Mouse (Mus musculus) cerebellum, adult 2 months (tissue): ENCODE data around the gene Gpx1. TPM values are rescaled to one million over a fixed set of nuclear protein-coding genes. Genes with fewer than 3 reads are reported as not detected.

Source experiments
- DNase-seq, 2 experiments: peaks; one replicate each; pipeline ENCODE4 v3.0.0; 2021
- H3K27ac ChIP-seq: fragments of 200-500 bp; 2 replicates; pipeline ENCODE4 v1.5.1; 2012; ENCODE audit warnings: low read length, control low read depth, inconsistent platforms; ENCODE audit not compliant: insufficient read depth
- H3K27me3 ChIP-seq: fragments of 200-500 bp; 2 replicates; pipeline ENCODE4 v1.6.1; 2012; ENCODE audit warnings: inconsistent platforms, mild to moderate bottlenecking, low read length, moderate library complexity; ENCODE audit not compliant: control insufficient read depth, insufficient read depth
- H3K4me1 ChIP-seq: fragments of 200-500 bp; 2 replicates; pipeline ENCODE4 v1.6.1; 2011; ENCODE audit warnings: low read length; ENCODE audit not compliant: control insufficient read depth, insufficient read depth
- H3K4me3 ChIP-seq: fragments of 200-500 bp; replicated peaks from 2 replicates; pipeline ENCODE3; 2011; ENCODE audit warnings: mild to moderate bottlenecking, low read depth, low read length, control low read depth; ENCODE audit not compliant: insufficient read depth
- CTCF ChIP-seq: fragments of 200-500 bp; IDR thresholded peaks from 2 replicates; pipeline ENCODE4 v1.5.1; 2011; ENCODE audit warnings: low read depth, mild to moderate bottlenecking, control low read depth, low read length, moderate library complexity, borderline replicate concordance; ENCODE audit not compliant: insufficient read depth
- POLR2A ChIP-seq: fragments of 200-500 bp; IDR thresholded peaks from 2 replicates; pipeline ENCODE4 v1.6.1; 2011; ENCODE audit warnings: low read length, control low read depth, borderline replicate concordance; ENCODE audit not compliant: insufficient read depth
- WGBS: fragments of 180-500 bp; shearing (Covaris S2); methylation state at CpG from one replicate; pipeline ENCODE4 v1.1.7; 2018; 5-methylcytosine and 5-hydroxymethylcytosine counted together
- polyA plus RNA-seq: library from polyadenylated mRNA; depleted of rRNA; stranded (reverse); fragments of >200 nt; gene quantifications from 2 replicates; pipeline ENCODE4 v1.2.3, GENCODE M21; 2012; rRNA removed

Gene Gpx1
- polyA plus RNA-seq = 247 and 249 TPM in 2 replicates

DNA sequence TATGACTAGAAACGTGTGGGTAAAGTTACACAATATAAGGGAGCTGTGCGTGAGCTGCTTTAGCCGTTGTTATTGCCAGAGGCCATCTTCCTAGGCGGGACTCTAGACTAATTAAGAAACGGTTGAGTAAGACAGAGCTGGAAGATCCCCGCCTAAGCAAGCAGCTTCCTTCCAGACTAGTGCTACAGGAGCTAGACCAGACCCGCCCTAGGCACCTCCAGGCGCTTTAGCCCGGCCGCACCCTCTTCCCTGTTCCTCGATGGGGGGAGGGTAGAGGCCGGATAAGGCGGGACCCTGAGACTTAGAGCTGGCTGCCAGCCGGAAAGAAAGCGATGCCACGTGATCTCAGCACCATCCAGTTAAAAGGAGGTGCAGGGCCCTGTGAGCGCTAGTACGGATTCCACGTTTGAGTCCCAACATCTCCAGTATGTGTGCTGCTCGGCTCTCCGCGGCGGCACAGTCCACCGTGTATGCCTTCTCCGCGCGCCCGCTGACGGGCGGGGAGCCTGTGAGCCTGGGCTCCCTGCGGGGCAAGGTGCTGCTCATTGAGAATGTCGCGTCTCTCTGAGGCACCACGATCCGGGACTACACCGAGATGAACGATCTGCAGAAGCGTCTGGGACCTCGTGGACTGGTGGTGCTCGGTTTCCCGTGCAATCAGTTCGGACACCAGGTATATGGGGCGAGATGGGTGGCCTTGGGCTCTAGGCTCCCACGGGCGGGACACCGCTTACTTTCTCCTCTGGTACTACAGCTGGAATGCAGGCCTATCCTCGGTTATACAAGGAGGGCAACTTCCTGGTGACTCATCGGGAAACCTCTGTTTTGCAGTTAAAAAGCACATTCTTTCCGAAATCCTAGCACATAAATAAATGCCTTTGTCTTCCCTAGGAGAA is at the start of gene Gpx1:
Gpx1 (plus strand) TSS at position 18 of the 896 bp plus-strand sequence.
- H3K4me1 ChIP-seq = peaks cover 4% of the 10 kb centered on the region
- no peak for TF ChIP-seq CTCF
- TF ChIP-seq POLR2A = peak; percentile 98; the same call in 1 of the 2 replicates
- H3K4me3 ChIP-seq = peak within 1 kb of the TSS; percentile 66
- H3K27me3 ChIP-seq = no peaks in the 10 kb centered on the region
- peak; percentile 83 to 85 for DNase-seq
- WGBS = under 1% methylated on average over 49 of the region's 49 CpGs
- peak within 1 kb of the TSS; percentile 83 for H3K27ac ChIP-seq

GRCm38 (mm10) chr9:108289347-108289746 is 49.4 kb upstream of the Gpx1 start:
- no peaks in the 10 kb centered on the region for H3K27me3 ChIP-seq
- H3K27ac ChIP-seq = no peak overlapping the region
- H3K4me1 ChIP-seq = no peaks in the 10 kb centered on the region
- DNase-seq = no peak
- no peak overlapping the region for H3K4me3 ChIP-seq
- 71% methylated on average over 2 of the region's 2 CpGs for WGBS
- TF ChIP-seq POLR2A (no peak), CTCF (no peak)

- Histone ChIP-seq H3K4me1 (no peaks in the 10 kb centered on the region), H3K4me3 (peak within 1 kb of the TSS; percentile 94), H3K27me3 (no peaks in the 10 kb centered on the region), H3K27ac (peak within 1 kb of the TSS; percentile 30; the same call in 1 of the 2 replicates)
- WGBS = under 1% methylated on average over 32 of the region's 32 CpGs
- DNase-seq = peak; percentile 90 to 96
- TF ChIP-seq CTCF (no peak), POLR2A (peak; percentile 77; the same call in 1 of the 2 replicates)
Observed at GRCm38 (mm10) chr9:108290016-108290750, 48.5 kb upstream of the Gpx1 start, which contains the start of gene Nicn1. Gene Nicn1 (plus strand): TSS chr9:108290429.

DNA sequence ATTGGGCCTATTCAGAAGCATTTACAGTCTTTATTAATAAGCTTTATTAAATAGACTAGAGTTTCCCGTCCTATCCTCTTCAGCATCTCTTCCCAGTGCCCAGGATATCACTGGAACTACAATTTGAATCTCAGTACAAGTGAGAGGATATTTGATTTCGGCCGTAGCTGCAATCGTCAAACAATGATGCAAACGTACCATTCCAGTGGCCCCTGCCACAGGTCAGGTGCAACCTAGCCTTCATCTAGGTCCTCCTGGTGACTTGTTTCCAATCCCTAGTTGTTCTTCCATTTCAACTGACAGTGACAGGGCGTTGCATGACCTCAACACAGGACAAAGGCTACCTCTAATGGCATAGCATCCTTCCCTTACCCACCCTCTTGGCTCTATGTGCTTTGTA is 47.9 kb upstream of the Gpx1 start:
- TF ChIP-seq CTCF = no peak
- no peak for TF ChIP-seq POLR2A
- WGBS = 28% methylated on average over 6 of the region's 6 CpGs
- Histone ChIP-seq H3K4me1 (no peaks in the 10 kb centered on the region), H3K27me3 (no peaks in the 10 kb centered on the region), H3K27ac (no peak overlapping the region), H3K4me3 (peak overlapping the region; percentile 94)
- peak in 1 of 2 experiments; percentile 22 for DNase-seq

GRCm38 (mm10) chr9:108296453-108297355 is 42.0 kb upstream of the Gpx1 start, which contains the start of gene Amt:
Gene Amt (plus strand): TSS chr9:108296853.
- H3K27ac ChIP-seq = no peak within 1 kb of the TSS
- peaks cover 4% of the 10 kb centered on the region; the same call in 1 of the 2 replicates for H3K4me1 ChIP-seq
- H3K4me3 ChIP-seq = peak within 1 kb of the TSS; percentile 61
- peak; percentile 58 to 61 for DNase-seq
- no peaks in the 10 kb centered on the region for H3K27me3 ChIP-seq
- TF ChIP-seq CTCF (no peak), POLR2A (peak; percentile 29; the same call in 1 of the 2 replicates)
- 22% methylated on average over 18 of the region's 18 CpGs for WGBS

GRCm38 (mm10) chr9:108301853-108302252 is 36.9 kb upstream of the Gpx1 start:
- Histone ChIP-seq H3K4me3 (no peak overlapping the region), H3K4me1 (peaks cover 5% of the 10 kb centered on the region; the same call in 1 of the 2 replicates), H3K27me3 (no peaks in the 10 kb centered on the region), H3K27ac (no peak overlapping the region)
- TF ChIP-seq CTCF (no peak), POLR2A (no peak)
- DNase-seq = no peak
- 90% methylated on average over 3 of the region's 3 CpGs for WGBS

- Histone ChIP-seq H3K4me3 (peak overlapping the region; percentile 86), H3K27ac (no peak overlapping the region), H3K4me1 (peaks cover 5% of the 10 kb centered on the region; the same call in 1 of the 2 replicates), H3K27me3 (no peaks in the 10 kb centered on the region)
- WGBS = 82% methylated on average over 4 of the region's 4 CpGs
- no peak for DNase-seq
- TF ChIP-seq POLR2A (no peak), CTCF (no peak)
Observed at GRCm38 (mm10) chr9:108304716-108305115, 34.0 kb upstream of the Gpx1 start.
